Mouse (Mus musculus) cortical plate, adult 2 months (tissue): ENCODE measurements around the gene Brwd3. TPM values are rescaled to one million over a fixed set of nuclear protein-coding genes. Genes with fewer than 3 reads are reported as not detected.

Experiments used
- H3K27ac ChIP-seq: fragments of 200-500 bp; 2 replicates; pipeline ENCODE4 v1.5.1; 2012; ENCODE audit warnings: low read length, control low read depth, inconsistent platforms; ENCODE audit not compliant: insufficient read depth
- H3K4me1 ChIP-seq: fragments of 200-500 bp; 2 replicates; pipeline ENCODE4 v1.6.1; 2011; ENCODE audit warnings: low read length; ENCODE audit not compliant: control insufficient read depth, insufficient read depth
- H3K4me3 ChIP-seq: fragments of 200-500 bp; 2 replicates; pipeline ENCODE4 v1.5.1; 2011; ENCODE audit warnings: mild to moderate bottlenecking, low read length, control low read depth; ENCODE audit not compliant: insufficient read depth
- CTCF ChIP-seq: fragments of 200-500 bp; IDR thresholded peaks from 2 replicates; pipeline ENCODE4 v1.5.1; 2011; ENCODE audit warnings: mild to moderate bottlenecking, control low read depth, low read length; ENCODE audit not compliant: insufficient read depth; ENCODE audit errors: extremely low read depth
- POLR2A ChIP-seq: fragments of 200-500 bp; IDR thresholded peaks from 2 replicates; pipeline ENCODE4 v1.6.1; 2011; ENCODE audit warnings: mild to moderate bottlenecking, low read length, control low read depth; ENCODE audit not compliant: insufficient read depth; ENCODE audit errors: extremely low read depth
- polyA plus RNA-seq: library from polyadenylated mRNA; depleted of rRNA; stranded (reverse); fragments of >200 nt; gene quantifications from 2 replicates; pipeline ENCODE4 v1.2.3, GENCODE M21; 2012; rRNA removed

The Brwd3 gene
- polyA plus RNA-seq, 1 experiment: 3.0 TPM

DNA sequence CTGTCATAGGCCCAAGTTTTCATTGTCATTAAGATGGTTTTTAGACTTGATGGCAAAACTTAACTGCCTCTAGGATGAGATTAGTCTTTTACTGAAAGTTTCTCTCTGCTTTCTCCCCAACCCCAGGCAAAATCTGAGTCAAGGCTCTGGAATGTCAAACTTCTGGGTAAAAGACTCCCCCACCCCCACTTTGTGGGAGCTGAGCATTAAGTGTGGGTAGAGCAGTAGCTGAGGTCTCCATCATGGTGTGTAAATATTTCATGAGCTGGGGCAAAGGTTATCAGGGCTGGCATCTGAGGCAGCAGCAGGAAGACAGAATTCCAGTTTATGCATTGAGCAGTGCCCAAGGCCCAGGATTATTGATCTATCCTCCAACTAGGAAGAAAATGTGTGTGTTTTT is 102.4 kb downstream of the Brwd3 start:
- Histone ChIP-seq H3K4me1 (no peaks in the 10 kb centered on the region), H3K4me3 (no peak overlapping the region), H3K27ac (no peak overlapping the region)
- TF ChIP-seq CTCF (no peak), POLR2A (no peak)

DNA sequence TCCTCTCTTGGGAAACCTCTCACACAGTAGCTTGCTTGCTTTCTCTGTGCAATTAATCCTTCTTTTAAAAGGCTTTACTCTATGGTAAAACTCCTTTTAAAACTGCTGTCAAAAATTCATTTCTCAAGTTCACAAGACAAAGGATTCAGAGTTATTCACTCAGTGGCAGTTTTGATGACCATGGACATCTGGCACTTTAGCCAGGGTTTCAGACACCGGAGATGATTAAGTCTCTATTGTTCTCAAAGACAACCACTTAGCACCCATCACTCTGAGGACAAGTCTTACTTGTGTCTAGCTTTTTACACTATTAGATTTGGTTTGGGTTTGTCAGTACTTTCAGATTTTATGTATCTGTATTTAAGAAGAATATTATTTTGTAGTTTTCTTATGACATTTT is 104.6 kb downstream of the Brwd3 start:
- TF ChIP-seq POLR2A (no peak), CTCF (no peak)
- Histone ChIP-seq H3K4me1 (no peaks in the 10 kb centered on the region), H3K27ac (no peak overlapping the region), H3K4me3 (no peak overlapping the region)

DNA sequence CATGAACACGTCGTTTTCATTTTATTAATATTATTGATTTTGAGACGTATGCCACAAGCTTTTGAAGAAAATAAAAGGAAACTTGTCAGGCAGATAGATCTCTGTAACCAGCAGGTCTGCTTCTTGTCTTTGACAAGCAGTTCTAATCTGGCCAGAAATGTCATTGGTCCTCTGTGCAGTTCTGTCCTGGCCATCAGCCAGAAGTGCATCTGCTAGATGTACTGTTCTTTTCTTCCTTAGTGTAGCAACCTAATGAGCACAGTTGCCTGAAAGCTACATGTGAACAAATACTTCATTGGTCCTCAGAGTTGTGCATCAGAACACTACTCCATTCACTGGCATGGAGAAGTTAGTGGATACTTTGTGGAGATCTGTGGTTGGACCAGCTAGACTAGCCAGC is 105.1 kb downstream of the Brwd3 start:
- Histone ChIP-seq H3K4me1 (no peaks in the 10 kb centered on the region), H3K4me3 (no peak overlapping the region), H3K27ac (no peak overlapping the region)
- TF ChIP-seq CTCF (no peak), POLR2A (no peak)

DNA sequence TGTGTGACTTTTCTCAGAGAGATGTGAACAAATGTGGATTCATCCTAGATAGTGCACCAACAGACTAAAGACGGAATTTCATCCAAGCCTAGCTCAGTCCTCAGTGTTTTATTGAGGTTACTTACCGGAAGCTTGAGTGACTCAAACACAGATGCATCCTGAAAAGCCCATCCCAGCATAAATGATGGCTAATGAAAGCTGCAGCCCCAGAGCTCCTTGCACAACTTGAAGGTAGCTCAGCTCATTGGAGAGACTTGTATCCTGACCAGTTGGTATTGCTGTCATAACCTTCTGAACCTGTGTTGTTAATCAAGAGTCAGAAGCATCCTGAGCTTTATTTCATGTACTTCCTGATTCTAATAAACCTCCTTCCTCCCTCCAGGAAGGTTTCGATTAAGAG is 105.8 kb downstream of the Brwd3 start:
- H3K4me1 ChIP-seq: no peaks in the 10 kb centered on the region
- H3K27ac ChIP-seq: no peak overlapping the region
- no peak overlapping the region for H3K4me3 ChIP-seq
- no peak for TF ChIP-seq CTCF
- TF ChIP-seq POLR2A: no peak

DNA sequence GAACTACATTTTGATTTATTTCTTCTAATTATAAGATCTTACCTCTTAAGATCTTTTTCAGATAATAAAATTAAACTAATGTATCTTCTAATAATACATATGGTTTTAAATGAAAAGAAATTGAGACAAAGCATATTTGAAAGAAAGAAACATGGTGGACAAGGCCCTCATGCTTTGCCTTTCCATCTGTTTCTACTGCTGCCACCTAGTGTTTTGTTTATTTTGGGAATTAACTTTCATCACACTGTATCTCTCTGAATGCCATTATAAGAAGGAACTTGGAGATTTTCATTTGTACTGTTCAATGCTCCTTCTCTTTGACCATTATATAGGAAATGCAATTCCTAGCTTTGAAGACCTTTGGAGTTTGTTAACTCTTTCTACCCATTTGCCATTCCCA is 109.9 kb downstream of the Brwd3 start:
- H3K27ac ChIP-seq: no peak overlapping the region
- TF ChIP-seq CTCF (no peak), POLR2A (no peak)
- no peak overlapping the region for H3K4me3 ChIP-seq
- no peaks in the 10 kb centered on the region for H3K4me1 ChIP-seq

DNA sequence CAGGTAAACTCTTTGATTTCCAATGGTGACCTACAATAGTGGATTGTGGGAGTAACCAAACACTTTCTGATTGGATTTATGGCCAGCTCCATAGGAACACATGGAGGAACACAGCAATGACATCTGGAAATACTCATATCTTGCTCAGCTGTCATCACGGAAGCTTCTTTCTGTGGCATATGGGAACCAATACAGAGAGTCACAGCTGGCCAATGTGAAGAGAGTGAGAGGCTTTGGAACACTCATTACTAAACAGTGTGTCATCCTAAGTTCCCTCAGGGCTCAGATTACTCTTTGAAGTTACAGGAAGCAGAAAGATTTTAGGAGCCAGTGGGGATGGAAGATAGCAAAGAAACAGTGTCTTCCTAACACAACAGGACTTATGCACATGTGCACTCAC is 111.7 kb downstream of the Brwd3 start:
- TF ChIP-seq POLR2A (no peak), CTCF (no peak)

DNA sequence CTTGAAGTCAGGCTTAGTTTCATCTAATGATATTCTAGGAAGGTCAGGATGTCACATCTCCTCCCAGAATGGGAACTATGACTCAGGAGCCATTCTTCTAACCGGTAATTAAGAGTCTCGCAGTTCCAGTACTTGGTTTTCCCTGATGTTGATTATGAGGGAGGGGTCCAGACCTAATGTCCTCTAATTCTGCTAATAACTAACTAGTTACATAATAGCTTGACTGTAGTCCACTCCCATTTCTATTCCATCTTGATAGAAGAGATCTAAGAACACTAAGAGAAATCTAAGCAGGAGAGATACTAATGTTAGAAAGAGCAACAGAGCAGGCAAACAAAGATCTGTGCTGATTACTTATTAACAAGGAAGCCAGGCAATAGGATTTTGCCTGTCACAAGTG is 129.9 kb downstream of the Brwd3 start:
- Histone ChIP-seq H3K27ac (no peak overlapping the region), H3K4me3 (no peak overlapping the region), H3K4me1 (no peaks in the 10 kb centered on the region)
- no peak for TF ChIP-seq POLR2A
- no peak for TF ChIP-seq CTCF

More for the DNA sequence above, 111.7 kb downstream of the Brwd3 start:
- H3K27ac ChIP-seq: no peak overlapping the region
- no peak overlapping the region for H3K4me3 ChIP-seq
- no peaks in the 10 kb centered on the region for H3K4me1 ChIP-seq

Other genes starting within 250 kb of the Brwd3 start
- gene Gm379, start 169.5 kb downstream of the Brwd3 start, polyA plus RNA-seq: not detected in 2 replicates
- gene Hmgn5, start 179.0 kb upstream of the Brwd3 start, polyA plus RNA-seq: 5.3 and 7.6 TPM in 2 replicates